Mouse (Mus musculus) liver, embryonic 13.5 days (tissue): ENCODE data around the gene Pla2g4e. TPM values are rescaled to one million over a fixed set of nuclear protein-coding genes. Genes with fewer than 3 reads are reported as not detected.

Source experiments
- ATAC-seq: fragments of 200-750 bp; cut with Nextera tagmentation; 2 replicates; pipeline ENCODE4 v1.8.0; 2017; ENCODE audit warnings: low read depth, mild to moderate bottlenecking, moderate number of reproducible peaks, moderate library complexity
- DNase-seq: peaks from one replicate; pipeline ENCODE4 v3.0.0; 2022
- H3K27ac ChIP-seq: fragments of 300-500 bp; sonication (generic); 2 replicates; pipeline ENCODE4 v1.5.1; 2015; ENCODE audit warnings: moderate library complexity, mild to moderate bottlenecking, inconsistent platforms
- H3K27me3 ChIP-seq: fragments of 300-500 bp; sonication (generic); 2 replicates; pipeline ENCODE4 v1.6.1; 2015; ENCODE audit warnings: mild to moderate bottlenecking, inconsistent platforms
- H3K36me3 ChIP-seq: fragments of 300-500 bp; sonication (generic); 2 replicates; pipeline ENCODE4 v1.6.1; 2015; ENCODE audit warnings: mild to moderate bottlenecking, inconsistent platforms
- H3K4me1 ChIP-seq: fragments of 300-500 bp; sonication (generic); replicated peaks from 2 replicates; pipeline ENCODE4 v1.6.1; 2015; ENCODE audit warnings: inconsistent platforms
- H3K4me2 ChIP-seq: fragments of 300-500 bp; sonication (generic); 2 replicates; pipeline ENCODE4 v1.6.1; 2015; ENCODE audit warnings: inconsistent platforms, mild to moderate bottlenecking, moderate library complexity
- H3K4me3 ChIP-seq: fragments of 300-500 bp; sonication (generic); replicated peaks from 2 replicates; pipeline ENCODE4 v1.5.1; 2015; ENCODE audit warnings: mild to moderate bottlenecking, inconsistent platforms
- H3K9ac ChIP-seq: fragments of 300-500 bp; sonication (generic); 2 replicates; pipeline ENCODE4 v1.6.1; 2015; ENCODE audit warnings: mild to moderate bottlenecking, inconsistent platforms
- H3K9me3 ChIP-seq: fragments of 300-500 bp; sonication (generic); replicated peaks from 2 replicates; pipeline ENCODE4 v1.6.1; 2016; ENCODE audit warnings: inconsistent platforms
- WGBS: fragments of 180-500 bp; shearing (Covaris S2); methylation state at CpG from one replicate; pipeline ENCODE4 v1.1.7; 2015; ENCODE audit not compliant: insufficient replicate concordance; 5-methylcytosine and 5-hydroxymethylcytosine counted together
- polyA plus RNA-seq: library from polyadenylated mRNA; unstranded; fragments of >200 nt; fragmentation: Nextera tagmentation; extraction: Ambion mirVana; gene quantifications from 2 replicates; pipeline ENCODE4 v1.2.1, GENCODE M21; 2015

The Pla2g4e gene
- polyA plus RNA-seq, 1 experiment from 2014 or later = not detected

- no peak overlapping the region for H3K9ac ChIP-seq
- H3K27ac ChIP-seq = no peak overlapping the region
- H3K4me3 ChIP-seq = no peak overlapping the region
- H3K27me3 ChIP-seq = no peaks in the 10 kb centered on the region
- no peak for ATAC-seq
- DNase-seq = no peak
- no peaks in the 10 kb centered on the region for H3K9me3 ChIP-seq
- WGBS = 82% methylated on average over 6 of the region's 6 CpGs
- H3K36me3 ChIP-seq = peaks cover 10% of the 10 kb centered on the region; the same call in 1 of the 2 replicates
- no peak overlapping the region for H3K4me2 ChIP-seq
- peaks cover 6% of the 10 kb centered on the region for H3K4me1 ChIP-seq
These were observed 122.2 kb downstream of the Pla2g4e start for GRCm38 (mm10) chr2:120122983-120123382.

- H3K27ac ChIP-seq = no peak overlapping the region
- 55% methylated on average over 6 of the region's 6 CpGs for WGBS
- DNase-seq = no peak
These were observed 127.8 kb downstream of the Pla2g4e start for GRCm38 (mm10) chr2:120117346-120117745.

More at GRCm38 (mm10) chr2:120117346-120117745, 127.8 kb downstream of the Pla2g4e start:
- no peak overlapping the region for H3K4me2 ChIP-seq
- H3K36me3 ChIP-seq = no peaks in the 10 kb centered on the region
- H3K9ac ChIP-seq = no peak overlapping the region
- H3K9me3 ChIP-seq = no peaks in the 10 kb centered on the region
- ATAC-seq = no peak
- H3K4me1 ChIP-seq = peaks cover 12% of the 10 kb centered on the region
- H3K27me3 ChIP-seq = no peaks in the 10 kb centered on the region
- no peak overlapping the region for H3K4me3 ChIP-seq

Other genes starting within 250 kb of the Pla2g4e start
- gene Jmjd7, start 217.9 kb downstream of the Pla2g4e start, polyA plus RNA-seq = 7.2 and 8.2 TPM in 2 replicates
- gene Gm28042, start 217.8 kb downstream of the Pla2g4e start, polyA plus RNA-seq = 0.35 and 0.46 TPM in 2 replicates
- gene Pla2g4b, start 211.9 kb downstream of the Pla2g4e start, polyA plus RNA-seq = 0.14 TPM in 2 replicates
- gene Ehd4, start 90.7 kb downstream of the Pla2g4e start, polyA plus RNA-seq = 27.2 and 30.8 TPM in 2 replicates
- gene Pla2g4d, start 43.9 kb upstream of the Pla2g4e start, polyA plus RNA-seq = not detected in 2 replicates
- 0.06 TPM in 1 of 2 replicates, not detected in the other for gene Pla2g4f, start 68.8 kb upstream of the Pla2g4e start, polyA plus RNA-seq
- gene Vps39, start 107.8 kb upstream of the Pla2g4e start, polyA plus RNA-seq = 7.1 and 8.2 TPM in 2 replicates
- 4.9 and 5.5 TPM in 2 replicates for gene Ganc, start 158.6 kb upstream of the Pla2g4e start, polyA plus RNA-seq
- gene Tmem87a, start 158.8 kb upstream of the Pla2g4e start, polyA plus RNA-seq = 4.0 and 6.2 TPM in 2 replicates
- 5.7 and 6.1 TPM in 2 replicates for gene Capn3, start 210.7 kb upstream of the Pla2g4e start, polyA plus RNA-seq